In the genomic region with DNA sequence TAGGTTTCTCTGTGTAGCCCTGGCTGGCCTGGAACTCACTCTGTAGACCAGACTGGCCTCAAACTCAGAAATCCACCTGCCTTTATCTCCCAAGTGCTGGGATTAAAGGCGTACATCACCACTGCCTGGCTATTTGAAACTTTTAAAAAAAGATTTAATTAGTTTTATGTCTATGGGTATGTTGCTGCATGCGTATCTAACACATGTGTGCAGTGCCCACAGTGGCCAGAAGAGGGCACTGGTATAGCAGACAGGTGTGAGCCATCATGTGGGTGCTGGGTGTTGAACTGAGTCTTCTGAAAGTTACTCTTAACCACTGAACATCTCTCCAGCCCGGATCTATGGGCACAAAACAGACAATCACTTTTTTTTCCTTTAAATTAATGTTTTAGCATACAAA, we compare ENCODE assay signal across 9 mouse cellular contexts. TPM values are rescaled to one million over a fixed set of nuclear protein-coding genes. Genes with fewer than 3 reads are reported as not detected.
DNase-seq lines count a peak whose midpoint lies in the region; ATAC-seq and TF ChIP-seq lines count a peak whose summit lies in the region.
"Had no signal": no experiment of that assay in that cellular context is flagged by ENCODE, and none has a peak within 500 bp of the region (broad histone marks: within the 10 kb centered on the region; RNA-seq: fewer than 3 reads in every experiment).

No protein-coding gene starts in this region.

- no peak for DNase-seq in kidney, postnatal 0 days (ENCODE audit: low spot score)
- peak; percentile 49 for DNase-seq in c-Kit-positive CD71-positive TER-119-positive erythroid progenitor cells, embryonic 14.5 days (ENCODE audit: low spot score)
- peak; percentile 20 to 47 for DNase-seq in natural killer cell, adult 2 months (ENCODE audit: low spot score in 2 of 2)
- DNase-seq in ovary, postnatal 10 days (ENCODE audit: low spot score): no peak
- DNase-seq in urinary bladder, adult 2 months (ENCODE audit: low spot score): no peak
- no peak for DNase-seq in heart, adult 11 months

- no peaks in the 10 kb centered on the region for H3K27me3 ChIP-seq in kidney, postnatal 0 days (ENCODE audit: insufficient read depth, low read length)
- no peaks in the 10 kb centered on the region for H3K27me3 ChIP-seq in kidney, embryonic 14.5 days (ENCODE audit: control insufficient read depth, insufficient read depth, low read length)
- no peaks in the 10 kb centered on the region for H3K27me3 ChIP-seq in ES-Bruce4 (ENCODE audit: control insufficient read depth, insufficient read depth, low read length, poor library complexity, severe bottlenecking)
- H3K27me3 ChIP-seq: embryonic facial prominence, embryonic 13.5 days had no signal

- H3K4me3 ChIP-seq in kidney, postnatal 0 days (replicated peaks; ENCODE audit: low read depth, low read length): no peak overlapping the region
- H3K4me3 ChIP-seq in kidney, embryonic 14.5 days (ENCODE audit: low read length): no peak overlapping the region
- no peak overlapping the region for H3K4me3 ChIP-seq in ES-Bruce4 (ENCODE audit: low read depth, low read length)
- H3K4me3 ChIP-seq: embryonic facial prominence, embryonic 13.5 days had no signal

- 0 out of 2 replicates have a peak, but pooled peaks cover 4% of the 10 kb centered on the region for H3K4me1 ChIP-seq in kidney, postnatal 0 days (replicated peaks; ENCODE audit: insufficient read depth, low read length)
- H3K4me1 ChIP-seq in kidney, embryonic 14.5 days (ENCODE audit: control insufficient read depth, insufficient read depth, low read length): no peaks in the 10 kb centered on the region
- peaks cover 4% of the 10 kb centered on the region for H3K4me1 ChIP-seq in ES-Bruce4 (ENCODE audit: control insufficient read depth, insufficient read depth, low read length)

- no peak overlapping the region for H3K27ac ChIP-seq in kidney, postnatal 0 days
- no peak overlapping the region for H3K27ac ChIP-seq in kidney, embryonic 14.5 days (ENCODE audit: low read depth, low read length)
- H3K27ac ChIP-seq in ES-Bruce4 (ENCODE audit: insufficient read depth, low read length): no peak overlapping the region
- H3K27ac ChIP-seq: embryonic facial prominence, embryonic 13.5 days had no signal

- ATAC-seq in kidney, postnatal 0 days (replicated peaks; ENCODE audit: low FRiP score, low read depth): no peak
- no peak for ATAC-seq in kidney, embryonic 14.5 days (ENCODE audit: low FRiP score, low TSS enrichment)

- H3K4me2 ChIP-seq in kidney, postnatal 0 days (ENCODE audit: low read length): no peak overlapping the region
- H3K4me2 ChIP-seq in kidney, embryonic 14.5 days (replicated peaks; ENCODE audit: low read depth, low read length): no peak overlapping the region
- H3K4me2 ChIP-seq: embryonic facial prominence, embryonic 13.5 days had no signal

- WGBS in kidney, postnatal 0 days: 96% methylated on average over 3 of the region's 3 CpGs
- WGBS in kidney, embryonic 14.5 days: 91% methylated on average over 3 of the region's 3 CpGs

- H3K9ac ChIP-seq in kidney, postnatal 0 days (ENCODE audit: low read depth, low read length): no peak overlapping the region
- H3K9ac ChIP-seq in kidney, embryonic 14.5 days (ENCODE audit: low read depth, low read length): no peak overlapping the region
- H3K9ac ChIP-seq in ES-Bruce4 (ENCODE audit: low read depth, poor library complexity, severe bottlenecking): no peak overlapping the region
- H3K9ac ChIP-seq: embryonic facial prominence, embryonic 13.5 days had no signal

- no peaks in the 10 kb centered on the region for H3K36me3 ChIP-seq in kidney, postnatal 0 days (ENCODE audit: insufficient read depth, low read length)
- H3K36me3 ChIP-seq in kidney, embryonic 14.5 days (ENCODE audit: control insufficient read depth, insufficient read depth, low read length): no peaks in the 10 kb centered on the region
- peaks cover 3% of the 10 kb centered on the region; the same call in 1 of the 2 replicates for H3K36me3 ChIP-seq in ES-Bruce4 (ENCODE audit: control insufficient read depth, insufficient read depth, low read length, poor library complexity, severe bottlenecking)
- H3K36me3 ChIP-seq: embryonic facial prominence, embryonic 13.5 days had no signal

- H3K9me3 ChIP-seq in kidney, postnatal 0 days (replicated peaks; ENCODE audit: low read length): no peaks in the 10 kb centered on the region
- H3K9me3 ChIP-seq in kidney, embryonic 14.5 days (ENCODE audit: control insufficient read depth, low read length): no peaks in the 10 kb centered on the region
- H3K9me3 ChIP-seq in ES-Bruce4 (replicated peaks; ENCODE audit: control insufficient read depth, insufficient read depth, low read length, poor library complexity, severe bottlenecking): no peaks in the 10 kb centered on the region; the same call in 1 of the 2 replicates
- H3K9me3 ChIP-seq: embryonic facial prominence, embryonic 13.5 days had no signal

- TF ChIP-seq EP300 in ES-Bruce4 (IDR thresholded peaks at IDR 0.05; ENCODE audit: insufficient read depth, low read depth, low read length): no peak

- peak; percentile 54 for TF ChIP-seq CTCF in kidney, postnatal 0 days (IDR thresholded peaks at IDR 0.05; ENCODE audit: low read depth)
- peak; percentile 57 for TF ChIP-seq CTCF in ES-Bruce4 (IDR thresholded peaks at IDR 0.05; ENCODE audit: low read depth, low read length)

- TF ChIP-seq POLR2A in ES-Bruce4 (IDR thresholded peaks at IDR 0.05; ENCODE audit: insufficient read depth, low read length): no peak

RNA-seq across cellular contexts. Expression of gene Abl2, which starts 7.5 kb away (rescaled TPM):
- 2.4 and 3.0 TPM in 2 replicates for polyA plus RNA-seq in kidney, postnatal 0 days (2015; fragmentation: Nextera tagmentation; extraction: Ambion mirVana)
- 6.4 and 8.1 TPM in 2 replicates for polyA plus RNA-seq in kidney, embryonic 14.5 days (2014; fragmentation: Nextera tagmentation; extraction: Ambion mirVana)
- polyA plus RNA-seq in ES-Bruce4 (2011; ENCODE audit: insufficient read depth, insufficient read length, low read depth, missing spikeins): 49.7 and 53.0 TPM in 2 replicates
- 7.0 and 9.0 TPM in 2 replicates for polyA plus RNA-seq in urinary bladder, adult 2 months (2012; rRNA removed)

RNA-seq across cellular contexts. Expression of gene Gm10031, which starts 42.3 kb away (rescaled TPM):
- polyA plus RNA-seq in kidney, postnatal 0 days (2015; fragmentation: Nextera tagmentation; extraction: Ambion mirVana): 0.45 and 0.54 TPM in 2 replicates
- polyA plus RNA-seq in kidney, embryonic 14.5 days (2014; fragmentation: Nextera tagmentation; extraction: Ambion mirVana): 0.66 and 0.88 TPM in 2 replicates
- 29.0 and 29.7 TPM in 2 replicates for polyA plus RNA-seq in ES-Bruce4 (2011; ENCODE audit: insufficient read depth, insufficient read length, low read depth, missing spikeins)
- polyA plus RNA-seq in urinary bladder, adult 2 months (2012; rRNA removed): 5.1 and 5.9 TPM in 2 replicates

Comparison
In these comparisons a context has a peak if more than half of its experiments do, and no peak if none do; other contexts are left out.
1. DNase-seq: peak in c-Kit-positive CD71-positive TER-119-positive erythroid progenitor cells, embryonic 14.5 days (single experiment) and natural killer cell, adult 2 months (2 of 2); none in kidney, postnatal 0 days (single experiment), ovary, postnatal 10 days (single experiment), urinary bladder, adult 2 months (single experiment) and heart, adult 11 months (single experiment).